Mouse (Mus musculus): ENCODE results near the gene Ncam1.

DNA sequence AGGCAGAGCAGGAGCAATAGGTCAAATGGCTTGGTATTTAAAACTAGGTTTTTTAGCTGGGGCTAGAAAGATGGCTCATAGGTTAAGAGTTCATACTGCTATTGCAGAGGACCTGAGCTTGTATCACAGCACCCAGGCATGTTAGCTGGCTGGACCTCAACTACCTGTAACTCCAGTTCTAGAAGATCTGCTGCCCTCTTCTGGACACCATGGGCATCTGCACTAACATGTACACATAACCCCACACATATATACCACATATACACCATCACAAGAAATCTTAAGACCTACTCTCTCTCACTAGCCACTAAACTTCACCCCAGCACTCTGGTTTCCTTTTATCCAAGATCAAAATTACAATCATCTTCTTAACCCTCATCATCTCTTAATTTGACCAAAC lies 131.7 kb downstream of the Ncam1 start:
- TF ChIP-seq GATA1 (IDR thresholded peaks at IDR 0.05; ENCODE audit: borderline replicate concordance, low read length) (no peak), FLI1 (IDR thresholded peaks at IDR 0.05; ENCODE audit: low read length) (no peak)

Data from megakaryocyte, embryonic 14.5 days (primary cell).